Comparison of ENCODE assay signal across 33 mouse cellular contexts in genomic region chr2:118558426-118558825, GRCm38 (mm10).
"Had no signal": no experiment of that assay in that cellular context is flagged by ENCODE, and none has a peak within 500 bp of the region (broad histone marks: within the 10 kb centered on the region; RNA-seq: fewer than 3 reads in every experiment).

No protein-coding gene starts in this region.

- H3K27me3 ChIP-seq: heart, embryonic 13.5 days; heart, embryonic 15.5 days; hindbrain, embryonic 12.5 days; hindbrain, embryonic 13.5 days; hindbrain, embryonic 15.5 days; intestine, embryonic 15.5 days; kidney, embryonic 15.5 days had no signal

- H3K27ac ChIP-seq: heart, embryonic 13.5 days; heart, embryonic 15.5 days; hindbrain, embryonic 10.5 days; hindbrain, embryonic 12.5 days; hindbrain, embryonic 13.5 days; hindbrain, embryonic 14.5 days; hindbrain, embryonic 15.5 days; hindbrain, postnatal 0 days; intestine, embryonic 15.5 days; kidney, embryonic 15.5 days; kidney, postnatal 0 days; layer of hippocampus, adult 2 months; left cerebral cortex, adult 2 months had no signal

- H3K4me1 ChIP-seq: heart, embryonic 13.5 days; heart, embryonic 15.5 days; hindbrain, embryonic 13.5 days; hindbrain, embryonic 15.5 days had no signal

- ATAC-seq: hindbrain, embryonic 16.5 days; hindbrain, postnatal 0 days; inflammation-experienced regulatory T-cells, adult 6 months; intestine, embryonic 15.5 days; intestine, embryonic 16.5 days; intestine, postnatal 0 days had no signal

- H3K36me3 ChIP-seq: heart, embryonic 13.5 days; heart, embryonic 15.5 days; hindbrain, embryonic 12.5 days; hindbrain, embryonic 13.5 days; hindbrain, embryonic 15.5 days; intestine, embryonic 15.5 days; kidney, embryonic 15.5 days had no signal

- H3K4me3 ChIP-seq: heart, embryonic 13.5 days; heart, embryonic 15.5 days; hindbrain, embryonic 10.5 days; hindbrain, embryonic 12.5 days; hindbrain, embryonic 13.5 days; hindbrain, embryonic 15.5 days; intestine, embryonic 15.5 days; kidney, embryonic 15.5 days; layer of hippocampus, adult 2 months; left cerebral cortex, adult 2 months had no signal

- H3K9ac ChIP-seq: heart, embryonic 13.5 days; heart, embryonic 15.5 days; hindbrain, embryonic 12.5 days; hindbrain, embryonic 13.5 days; hindbrain, embryonic 14.5 days; hindbrain, embryonic 15.5 days; intestine, embryonic 15.5 days; kidney, embryonic 15.5 days had no signal

- DNase-seq: heart, postnatal 10 days; heart, postnatal 14 days; heart, postnatal 36 days; heart, postnatal 4 days; kidney, adult 11 months; kidney, adult 18-20 months; kidney, adult 2 months; kidney, adult 8-10 months; kidney, adult 9 months; kidney, postnatal 10 days; kidney, postnatal 14 days; kidney, postnatal 25 days; kidney, postnatal 36 days; kidney, postnatal 4 days; layer of hippocampus, adult 9-11 months; layer of hippocampus, postnatal 36 days had no signal

- H3K9me3 ChIP-seq: heart, embryonic 13.5 days; heart, embryonic 15.5 days; hindbrain, embryonic 10.5 days; hindbrain, embryonic 12.5 days; hindbrain, embryonic 13.5 days; hindbrain, embryonic 15.5 days; intestine, embryonic 15.5 days; kidney, embryonic 15.5 days had no signal
